In the genomic region with DNA sequence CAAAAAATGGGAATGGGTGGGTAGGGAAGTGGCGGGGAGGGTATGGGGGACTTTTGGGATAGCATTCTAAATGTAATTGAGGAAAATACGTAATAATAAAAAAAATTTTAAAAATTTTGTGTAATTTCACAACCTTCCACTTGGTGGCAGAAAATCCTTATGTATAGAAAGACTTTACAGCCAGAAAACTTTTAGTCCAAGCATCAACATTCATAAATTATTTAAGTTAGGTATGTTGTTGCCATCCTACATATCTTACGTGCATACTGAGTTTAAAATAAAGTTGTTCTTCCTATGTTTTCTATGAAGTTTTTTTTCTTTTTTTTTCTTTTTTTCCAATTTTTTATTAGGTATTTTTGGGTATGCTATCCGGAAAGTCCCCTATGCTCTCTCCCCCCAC, we compare ENCODE assay signal across 14 mouse cellular contexts. TPM values are rescaled to one million over a fixed set of nuclear protein-coding genes. Genes with fewer than 3 reads are reported as not detected.
DNase-seq lines count a peak whose midpoint lies in the region; ATAC-seq and TF ChIP-seq lines count a peak whose summit lies in the region.
"Had no signal": no experiment of that assay in that cellular context is flagged by ENCODE, and none has a peak within 500 bp of the region (broad histone marks: within the 10 kb centered on the region; RNA-seq: fewer than 3 reads in every experiment).

No protein-coding gene starts in this region.

- no peak overlapping the region for H3K27ac ChIP-seq in heart, adult 2 months
- no peak overlapping the region for H3K27ac ChIP-seq in midbrain, embryonic 14.5 days (replicated peaks; ENCODE audit: low read depth, low read length)
- no peak overlapping the region for H3K27ac ChIP-seq in midbrain, embryonic 10.5 days (replicated peaks)

- no peak overlapping the region for H3K9ac ChIP-seq in heart, adult 2 months (ENCODE audit: low read depth, low read length)
- H3K9ac ChIP-seq in midbrain, embryonic 14.5 days (replicated peaks; ENCODE audit: low read length): no peak overlapping the region

- no peaks in the 10 kb centered on the region for H3K9me3 ChIP-seq in midbrain, embryonic 14.5 days (ENCODE audit: control insufficient read depth, low read length)
- H3K9me3 ChIP-seq in midbrain, embryonic 10.5 days (replicated peaks): no peaks in the 10 kb centered on the region

- DNase-seq in heart, adult 2 months: no peak
- no peak for DNase-seq in heart, adult 11 months
- peak; percentile 55 for DNase-seq in midbrain, embryonic 14.5 days
- no peak for DNase-seq in midbrain, embryonic 10.5 days (ENCODE audit: low spot score)
- no peak for DNase-seq in Patski (ENCODE audit: low read depth, low spot score)
- DNase-seq in retina, postnatal 1 day: peak; percentile 16
- no peak for DNase-seq in adrenal gland, postnatal 25 days
- DNase-seq: cerebellum, adult 9-11 months; kidney, adult 2 months; lung, postnatal 10 days; right cerebral cortex, postnatal 4 days; thymus, postnatal 4 days had no signal

- H3K36me3 ChIP-seq in heart, adult 2 months (ENCODE audit: control insufficient read depth, insufficient read depth, low read length): no peaks in the 10 kb centered on the region
- no peaks in the 10 kb centered on the region for H3K36me3 ChIP-seq in midbrain, embryonic 14.5 days (ENCODE audit: control insufficient read depth, insufficient read depth, low read length)
- H3K36me3 ChIP-seq in midbrain, embryonic 10.5 days: 0 out of 2 replicates have a peak, but pooled peaks cover 3% of the 10 kb centered on the region

- intact Hi-C loops in heart, adult 2 months (cut with DNase I): loop anchor here (5.0 kb wide), 1 partner anchor 669 kb away; no protein-coding TSS in a partner anchor

- ATAC-seq in midbrain, embryonic 14.5 days (ENCODE audit: low FRiP score, low TSS enrichment): peak; percentile 50; the same call in 1 of the 2 replicates
- no peak for ATAC-seq in Patski

- CTCF ChIA-PET in Patski (lab: Charles Lee): no interaction called here

- TF ChIP-seq POLR2A in heart, adult 2 months (IDR thresholded peaks at IDR 0.05; ENCODE audit: insufficient read depth, low read depth, low read length): no peak

- H3K79me2 ChIP-seq in heart, adult 2 months (replicated peaks; ENCODE audit: control insufficient read depth, insufficient read depth, low read length): no peaks in the 10 kb centered on the region

- H3K4me1 ChIP-seq in heart, adult 2 months (ENCODE audit: control insufficient read depth, insufficient read depth, low read length): no peaks in the 10 kb centered on the region
- H3K4me1 ChIP-seq in midbrain, embryonic 14.5 days (ENCODE audit: control insufficient read depth, insufficient read depth, low read length): no peaks in the 10 kb centered on the region
- no peaks in the 10 kb centered on the region for H3K4me1 ChIP-seq in midbrain, embryonic 10.5 days

- in situ Hi-C loops in Patski (cut with MboI; ENCODE audit: low pct_unique_long_range_greater_than_20kb): loop anchor here (10.0 kb wide), 1 partner anchor 652 kb away; no protein-coding TSS in a partner anchor

- POLR2A ChIA-PET in Patski (lab: Charles Lee): no interaction called here

- 67% methylated on average over 4 of the region's 4 CpGs for WGBS in heart, adult 2 months
- 78% methylated on average over 4 of the region's 4 CpGs for WGBS in midbrain, embryonic 14.5 days
- 84% methylated on average over 3 of the region's 4 CpGs for WGBS in midbrain, embryonic 10.5 days

- TF ChIP-seq CTCF in heart, adult 2 months (IDR thresholded peaks at IDR 0.05): peak; percentile 59
- peak; percentile 39 for TF ChIP-seq CTCF in Patski (IDR thresholded peaks at IDR 0.05)

- H3K4me2 ChIP-seq in midbrain, embryonic 14.5 days (ENCODE audit: low read length): no peak overlapping the region
- H3K4me2 ChIP-seq: heart, embryonic 11.5 days; liver, embryonic 11.5 days had no signal

- TF ChIP-seq EP300 in heart, adult 2 months (IDR thresholded peaks at IDR 0.05; ENCODE audit: insufficient read depth, low read depth, low read length): no peak

- no peaks in the 10 kb centered on the region for H3K27me3 ChIP-seq in heart, adult 2 months (ENCODE audit: control insufficient read depth, insufficient read depth, low read length)
- H3K27me3 ChIP-seq in midbrain, embryonic 14.5 days (ENCODE audit: control insufficient read depth, insufficient read depth, low read length): no peaks in the 10 kb centered on the region
- H3K27me3 ChIP-seq in midbrain, embryonic 10.5 days (ENCODE audit: low read depth, poor library complexity, severe bottlenecking): no peaks in the 10 kb centered on the region
- H3K27me3 ChIP-seq in Patski: no peaks in the 10 kb centered on the region

- no peak overlapping the region for H3K4me3 ChIP-seq in heart, adult 2 months
- no peak overlapping the region for H3K4me3 ChIP-seq in midbrain, embryonic 14.5 days (replicated peaks; ENCODE audit: low read depth, low read length)
- H3K4me3 ChIP-seq in midbrain, embryonic 10.5 days: no peak overlapping the region

RNA-seq across cellular contexts. Expression of a gene that starts 47.3 kb away (rescaled TPM):
- total RNA-seq in heart, adult 2 months (2021): 1 to 10 TPM; 4.3 to 4.5 TPM
- polyA plus RNA-seq in heart, adult 2 months (2012; rRNA removed): 1.1 TPM in 2 replicates
- polyA plus RNA-seq in midbrain, embryonic 14.5 days (2014; fragmentation: Nextera tagmentation; extraction: Ambion mirVana): 7.1 and 7.3 TPM in 2 replicates
- 7.3 and 7.7 TPM in 2 replicates for polyA plus RNA-seq in midbrain, embryonic 10.5 days (2016; fragmentation: Nextera tagmentation; extraction: Ambion mirVana)
- polyA plus RNA-seq in Patski (2021): 2.6 TPM
- 6.4 and 6.8 TPM in 2 replicates for total RNA-seq in adrenal gland, postnatal 25 days (2021)

Comparison
In these comparisons a context has a peak if more than half of its experiments do, and no peak if none do; other contexts are left out.
1. DNase-seq: peak in midbrain, embryonic 14.5 days (single experiment) and retina, postnatal 1 day (single experiment); none in heart, adult 2 months (0 of 2), heart, adult 11 months (single experiment), midbrain, embryonic 10.5 days (single experiment), Patski (single experiment) and adrenal gland, postnatal 25 days (single experiment).